Mouse (Mus musculus) liver, embryonic 14.5 days (tissue): ENCODE results near the gene Max. TPM values are rescaled to one million over a fixed set of nuclear protein-coding genes. Genes with fewer than 3 reads are reported as not detected.

Source experiments
- ATAC-seq: fragments of 200-750 bp; cut with Nextera tagmentation; 2 replicates; pipeline ENCODE4 v1.8.0; 2017; ENCODE audit warnings: moderate number of reproducible peaks, mild to moderate bottlenecking, moderate library complexity; ENCODE audit not compliant: insufficient read depth
- DNase-seq, 3 experiments: peaks; one replicate each; pipeline ENCODE4 v3.0.0-alpha.2; 2012 to 2013; ENCODE audit warnings: low read depth in 3 of 3, low spot score in 3 of 3
- H3K27ac ChIP-seq: fragments of 300-500 bp; sonication (generic); 2 replicates; pipeline ENCODE4 v1.5.1; 2014; ENCODE audit warnings: moderate library complexity, mild to moderate bottlenecking, control low read depth, inconsistent platforms
- H3K27me3 ChIP-seq: fragments of 300-500 bp; sonication (generic); 2 replicates; pipeline ENCODE4 v1.6.1; 2014; ENCODE audit warnings: mild to moderate bottlenecking, low read length, moderate library complexity; ENCODE audit not compliant: control insufficient read depth, insufficient read depth
- H3K36me3 ChIP-seq: fragments of 300-500 bp; sonication (generic); replicated peaks from 2 replicates; pipeline ENCODE4 v1.6.1; 2014; ENCODE audit warnings: low read depth; ENCODE audit not compliant: control insufficient read depth, insufficient read depth
- H3K4me1 ChIP-seq, 2 experiments: fragments of 200-500 bp in 1 of 2; fragments of 300-500 bp in 1 of 2; sonication (generic) in 1 of 2; replicated peaks; 2 replicates each; pipeline ENCODE4 v1.6.1; 2012 to 2014; ENCODE audit warnings: antibody characterized with exemption in 1 of 2, inconsistent platforms in 1 of 2, low read length in 1 of 2; ENCODE audit not compliant: control insufficient read depth in 2 of 2, insufficient read depth in 2 of 2
- H3K4me2 ChIP-seq: fragments of 300-500 bp; sonication (generic); 2 replicates; pipeline ENCODE4 v1.6.1; 2014; ENCODE audit warnings: low read depth, mild to moderate bottlenecking, control low read depth, moderate library complexity
- H3K4me3 ChIP-seq, 2 experiments: fragments of 200-500 bp in 1 of 2; fragments of 300-500 bp in 1 of 2; sonication (generic) in 1 of 2; 2 replicates each; pipeline ENCODE4 v1.5.1; 2012 to 2014; ENCODE audit warnings: low read depth in 2 of 2, low read length in 2 of 2, mild to moderate bottlenecking in 2 of 2, control low read depth in 1 of 2, inconsistent platforms in 1 of 2, moderate library complexity in 1 of 2; ENCODE audit not compliant: insufficient read depth in 1 of 2
- H3K9ac ChIP-seq: fragments of 300-500 bp; sonication (generic); replicated peaks from 2 replicates; pipeline ENCODE4 v1.6.1; 2014; ENCODE audit warnings: mild to moderate bottlenecking, control low read depth, moderate library complexity
- H3K9me3 ChIP-seq: fragments of 300-500 bp; sonication (generic); 2 replicates; pipeline ENCODE4 v1.6.1; 2016; ENCODE audit warnings: low read length, mixed read lengths; ENCODE audit not compliant: control insufficient read depth
- CTCF ChIP-seq: IDR thresholded peaks from 2 replicates; pipeline ENCODE4 v1.5.1; 2016; ENCODE audit warnings: antibody characterized with exemption, low read depth, control low read depth
- EP300 ChIP-seq: IDR thresholded peaks from 2 replicates; pipeline ENCODE4 v1.6.1; 2016; ENCODE audit warnings: antibody characterized with exemption, low read depth
- WGBS: fragments of 180-500 bp; shearing (Covaris S2); extraction: QIAGEN DNeasy Blood & Tissue Kit; methylation state at CpG from one replicate; pipeline ENCODE4 v1.1.7; 2014; ENCODE audit not compliant: insufficient replicate concordance; 5-methylcytosine and 5-hydroxymethylcytosine counted together
- polyA plus RNA-seq, 2 experiments: library from polyadenylated mRNA; depleted of rRNA in 1 of 2; stranded (reverse) in 1 of 2; unstranded in 1 of 2; fragments of >200 nt; fragmentation: Nextera tagmentation in 1 of 2; extraction: Ambion mirVana in 1 of 2; gene quantifications; 2 replicates each; pipeline versions ENCODE4 v1.2.1 to v1.2.3; 2012 to 2014

Max gene
- polyA plus RNA-seq, 2 experiments, result 26.2 to 27.5 TPM

DNA sequence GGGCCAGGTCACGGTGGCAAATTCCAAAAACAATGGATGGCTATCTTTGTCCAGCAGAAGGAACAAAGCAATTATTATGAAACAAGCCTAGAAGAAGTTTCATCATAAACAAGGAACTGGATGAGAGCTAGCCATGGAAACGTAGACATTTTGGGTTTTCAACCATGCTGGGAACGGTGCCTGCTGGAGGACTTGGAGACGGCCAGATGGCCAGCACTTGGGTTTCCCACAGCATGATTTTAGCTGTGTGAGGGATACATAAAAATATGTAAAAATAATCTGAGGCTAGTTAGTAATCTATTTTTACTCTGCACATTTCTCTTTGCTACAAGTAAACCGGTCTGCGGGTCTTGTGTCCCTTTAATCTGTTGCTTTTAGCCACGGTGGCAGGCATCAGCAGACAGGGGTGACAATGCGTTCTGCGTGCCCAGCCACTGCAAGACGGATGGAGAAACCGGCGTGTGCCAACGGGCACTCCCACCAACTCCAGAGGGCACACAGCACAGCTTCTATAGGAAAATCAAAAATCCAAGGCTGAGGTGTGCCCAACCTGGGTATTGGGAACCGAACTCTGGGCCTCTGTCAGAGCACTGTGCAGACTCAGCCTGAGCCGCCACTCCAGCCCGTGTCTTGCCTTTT is 31.0 kb upstream of the Max start:
- Histone ChIP-seq H3K4me1 (no peaks in the 10 kb centered on the region), H3K4me2 (no peak overlapping the region), H3K36me3 (no peaks in the 10 kb centered on the region), H3K9ac (no peak overlapping the region), H3K27ac (no peak overlapping the region), H3K4me3 (no peak overlapping the region), H3K9me3 (no peaks in the 10 kb centered on the region), H3K27me3 (no peaks in the 10 kb centered on the region)
- TF ChIP-seq EP300, result no peak
- no peak for TF ChIP-seq CTCF
- DNase-seq (no peak), ATAC-seq (no peak)
- WGBS, result 78% methylated on average over 16 of the region's 16 CpGs

DNA sequence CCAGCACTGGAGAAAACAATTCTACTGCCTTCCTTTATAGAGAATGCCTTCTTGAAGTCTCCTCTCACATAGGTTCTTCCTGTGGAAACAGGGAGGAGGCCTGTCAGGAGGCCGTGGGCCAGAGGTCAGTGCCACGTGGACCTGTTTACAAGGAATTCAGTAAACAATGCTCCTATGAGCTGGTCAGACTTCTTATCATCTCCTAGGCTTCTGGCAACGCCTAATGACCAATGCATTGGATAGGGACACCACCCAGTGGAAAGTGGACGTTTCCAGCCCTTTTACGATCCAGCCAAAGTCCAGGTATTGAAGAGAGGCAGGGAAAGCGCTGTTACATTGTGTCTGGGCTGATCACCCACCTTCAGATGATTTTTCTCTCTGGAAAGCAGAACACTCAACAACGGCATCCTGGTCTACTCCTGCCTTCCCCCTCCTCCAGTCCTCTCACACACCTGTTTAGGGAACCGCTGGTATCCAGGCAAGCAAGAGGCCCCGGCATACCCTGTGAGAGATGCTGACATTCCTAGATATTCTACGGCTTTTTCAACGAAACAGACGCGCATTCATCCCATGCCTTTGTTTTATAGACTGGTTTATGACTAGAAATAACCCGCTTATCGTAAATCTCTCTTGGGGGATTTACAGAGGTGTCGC is 20.9 kb upstream of the Max start:
- ATAC-seq (no peak), DNase-seq (no peak)
- H3K27me3 ChIP-seq, result no peaks in the 10 kb centered on the region
- H3K9me3 ChIP-seq, result no peaks in the 10 kb centered on the region
- H3K9ac ChIP-seq, result no peak overlapping the region
- no peak overlapping the region for H3K4me3 ChIP-seq
- H3K4me2 ChIP-seq, result no peak overlapping the region
- H3K36me3 ChIP-seq, result no peaks in the 10 kb centered on the region
- H3K27ac ChIP-seq, result no peak overlapping the region
- TF ChIP-seq CTCF (no peak), EP300 (no peak)
- no peaks in the 10 kb centered on the region for H3K4me1 ChIP-seq
- WGBS, result 70% methylated on average over 16 of the region's 16 CpGs

DNA sequence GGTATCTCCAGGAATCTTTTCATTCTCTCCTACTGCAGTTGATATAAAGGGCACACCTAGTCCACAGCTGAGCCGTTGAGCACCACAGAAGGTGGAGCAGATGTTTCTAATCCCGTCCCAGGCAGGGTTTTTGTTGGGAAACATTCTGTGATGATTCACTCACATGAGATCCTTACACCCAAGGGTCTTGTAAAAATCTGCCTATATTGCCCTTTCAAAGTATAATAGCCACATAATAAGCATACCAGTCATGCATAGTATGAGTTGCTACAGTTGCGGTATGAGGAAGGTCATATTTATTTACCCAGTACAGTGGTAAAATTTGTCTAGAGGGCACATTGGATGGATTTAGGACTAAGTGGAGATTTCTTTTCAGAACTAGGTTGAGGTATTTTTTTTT is 17.5 kb upstream of the Max start:
- DNase-seq (no peak), ATAC-seq (no peak)
- H3K9ac ChIP-seq, result no peak overlapping the region
- H3K27me3 ChIP-seq, result no peaks in the 10 kb centered on the region
- H3K27ac ChIP-seq, result no peak overlapping the region
- no peaks in the 10 kb centered on the region for H3K36me3 ChIP-seq
- no peaks in the 10 kb centered on the region for H3K9me3 ChIP-seq
- H3K4me2 ChIP-seq, result no peak overlapping the region
- whole genome bisulfite sequencing, result 78% methylated on average over 3 of the region's 3 CpGs
- H3K4me3 ChIP-seq, result no peak overlapping the region
- TF ChIP-seq CTCF (no peak), EP300 (no peak)
- H3K4me1 ChIP-seq, result no peaks in the 10 kb centered on the region

DNA sequence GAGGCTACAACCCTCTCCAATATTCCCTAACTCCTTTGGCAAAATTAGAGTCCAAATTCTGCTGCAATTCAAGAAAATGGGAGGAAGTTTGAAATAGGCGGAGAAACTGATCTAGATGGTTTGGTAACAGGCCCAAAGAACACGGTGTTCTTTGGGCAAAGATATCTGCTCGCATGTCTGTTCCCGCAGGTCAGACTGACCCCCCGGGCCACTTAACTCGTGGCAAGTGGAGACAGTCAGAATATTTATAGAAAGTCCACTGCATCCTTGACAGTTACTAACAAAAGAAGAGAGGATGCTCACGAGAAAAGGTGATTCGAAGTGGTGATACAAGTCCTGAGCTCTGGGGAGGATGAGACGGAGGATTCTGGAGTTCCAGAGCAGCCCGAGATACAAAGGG is 10.7 kb upstream of the Max start:
- H3K36me3 ChIP-seq, result no peaks in the 10 kb centered on the region
- no peak overlapping the region for H3K9ac ChIP-seq
- no peaks in the 10 kb centered on the region for H3K9me3 ChIP-seq
- no peak overlapping the region for H3K4me2 ChIP-seq
- H3K27me3 ChIP-seq, result no peaks in the 10 kb centered on the region
- H3K4me1 ChIP-seq, result no peaks in the 10 kb centered on the region
- WGBS, result 72% methylated on average over 10 of the region's 10 CpGs
- ATAC-seq (no peak), DNase-seq (no peak)
- TF ChIP-seq EP300 (no peak), CTCF (no peak)
- H3K27ac ChIP-seq, result no peak overlapping the region
- H3K4me3 ChIP-seq, result no peak overlapping the region

DNA sequence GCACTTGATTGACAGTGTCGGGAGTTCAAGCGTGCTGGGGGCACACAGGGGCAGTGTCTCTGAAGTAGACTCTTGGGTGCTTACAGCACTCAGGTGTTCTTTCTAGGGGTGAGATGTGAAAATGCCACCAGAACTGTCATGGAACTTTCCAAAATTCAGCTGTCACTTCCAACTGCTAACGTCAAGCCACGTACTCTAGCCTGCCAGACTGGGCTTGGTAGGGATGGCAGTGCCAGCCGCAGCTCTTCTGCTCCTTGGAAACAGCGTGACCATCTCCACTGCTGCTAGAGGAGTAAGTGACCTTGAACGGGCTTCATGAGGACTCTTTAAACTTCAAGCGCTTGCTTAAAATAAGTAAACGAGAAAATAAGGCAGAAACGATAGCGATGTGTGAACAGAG is 10.2 kb upstream of the Max start:
- Histone ChIP-seq H3K4me1 (no peaks in the 10 kb centered on the region), H3K27me3 (no peaks in the 10 kb centered on the region), H3K4me3 (no peak overlapping the region), H3K36me3 (no peaks in the 10 kb centered on the region), H3K4me2 (no peak overlapping the region), H3K9me3 (no peaks in the 10 kb centered on the region), H3K9ac (no peak overlapping the region), H3K27ac (no peak overlapping the region)
- no peak for TF ChIP-seq CTCF
- no peak for TF ChIP-seq EP300
- DNase-seq (no peak), ATAC-seq (no peak)
- 82% methylated on average over 11 of the region's 11 CpGs for WGBS
